Mouse (Mus musculus) myocyte (in vitro differentiated cells): Measurements from ENCODE around the gene Osbpl8.

Source experiments
- E2F4 ChIP-seq: IDR thresholded peaks from one replicate; pipeline ENCODE4 v1.6.1; 2011; ENCODE audit warnings: mild to moderate bottlenecking, control low read depth, moderate library complexity; ENCODE audit not compliant: insufficient read depth
- MYOD1 ChIP-seq, 3 experiments: IDR thresholded peaks; one replicate each; pipeline ENCODE4 v1.6.1; 2011; ENCODE audit warnings: control low read depth in 2 of 3, low read depth in 2 of 3, mild to moderate bottlenecking in 2 of 3, moderate library complexity in 1 of 3; ENCODE audit not compliant: insufficient read length in 2 of 3, control insufficient read depth in 1 of 3
- MYOG ChIP-seq, 3 experiments: IDR thresholded peaks; one replicate each; pipeline ENCODE4 v1.6.1; 2011; ENCODE audit warnings: control low read depth in 2 of 3, low read depth in 2 of 3, mild to moderate bottlenecking in 2 of 3; ENCODE audit not compliant: insufficient read length in 2 of 3, control insufficient read depth in 1 of 3, insufficient read depth in 1 of 3
- POLR2A ChIP-seq: IDR thresholded peaks from one replicate; pipeline ENCODE4 v1.6.1; 2011; ENCODE audit warnings: low read depth, mild to moderate bottlenecking, control low read depth, moderate library complexity; ENCODE audit not compliant: insufficient read length
- TCF12 ChIP-seq: IDR thresholded peaks from one replicate; pipeline ENCODE4 v1.6.1; 2011; ENCODE audit warnings: mild to moderate bottlenecking, control low read depth; ENCODE audit not compliant: poor library complexity, insufficient read depth, severe bottlenecking
- TCF3 ChIP-seq: IDR thresholded peaks from one replicate; pipeline ENCODE4 v1.6.1; 2011; ENCODE audit warnings: low read depth, control low read depth; ENCODE audit not compliant: insufficient read length

DNA sequence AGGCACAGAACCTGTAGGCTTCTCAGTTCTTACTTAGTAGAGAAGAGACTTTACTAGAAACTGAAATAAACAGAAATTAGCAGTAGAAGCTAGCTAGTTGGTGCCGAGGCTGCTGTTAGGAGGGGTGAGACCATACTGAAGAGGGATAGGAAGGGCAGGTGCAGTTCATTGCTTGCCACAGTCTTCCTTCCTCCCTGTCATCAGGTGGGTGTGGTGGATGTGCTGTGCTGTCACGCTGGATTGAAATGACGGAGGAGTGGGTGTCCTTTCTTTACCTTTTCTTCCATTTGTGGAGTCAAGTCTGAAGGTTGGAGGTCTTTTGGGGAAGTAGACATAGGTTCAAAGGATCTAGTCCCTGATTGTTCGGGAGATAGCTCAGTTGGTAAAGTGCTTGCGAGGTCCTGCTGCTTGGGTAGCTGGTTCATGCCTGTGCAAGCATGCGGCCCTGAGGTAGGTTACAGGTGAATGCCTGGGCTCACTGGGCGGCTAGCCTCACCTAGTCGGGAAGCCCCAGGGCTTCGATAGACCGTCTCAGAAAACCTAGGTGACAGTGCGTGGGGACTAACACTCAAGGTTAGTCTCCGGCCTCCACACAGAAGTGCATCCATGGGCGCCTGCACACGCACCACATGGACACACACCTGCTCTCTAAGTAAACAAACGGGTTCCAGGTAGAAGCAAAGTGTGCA is 6.8 kb downstream of the Osbpl8 start:
- TF ChIP-seq MYOG (IDR thresholded peaks at IDR 0.05; ENCODE audit: control insufficient read depth in 1 of 3, insufficient read depth in 1 of 3, insufficient read length in 2 of 3, low read depth in 2 of 3) (no peak), POLR2A (no peak), TCF12 (no peak), TCF3 (no peak), E2F4 (no peak), MYOD1 (IDR thresholded peaks at IDR 0.05; ENCODE audit: control insufficient read depth in 1 of 3, insufficient read length in 2 of 3, low read depth in 2 of 3) (no peak)
